Mouse (Mus musculus) urinary bladder, postnatal 14 days (tissue): Measurements from ENCODE around the gene Nrip1.

Experiments used
- DNase-seq: peaks from one replicate; pipeline ENCODE4 v3.0.0; 2021; ENCODE audit warnings: low spot score

Gene Nrip1

DNA sequence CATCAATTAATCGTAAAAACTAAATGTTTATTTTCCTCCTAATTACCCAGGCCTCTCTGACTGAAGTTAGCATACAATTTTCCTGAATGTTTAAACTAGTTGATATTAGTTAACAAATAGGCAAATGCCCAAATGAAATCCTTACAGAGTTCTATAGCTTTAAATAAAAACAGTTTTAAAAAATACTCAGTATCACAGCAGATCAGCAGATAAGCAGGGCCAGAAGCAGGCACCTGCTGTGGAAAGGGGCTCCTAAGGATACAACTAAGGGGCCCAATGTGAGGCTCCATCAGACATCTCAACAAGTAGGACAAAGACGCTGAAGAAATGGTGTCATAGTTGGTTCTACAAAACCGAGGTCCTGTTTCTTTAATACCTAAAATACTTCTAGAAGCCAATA, 58.0 kb downstream of the Nrip1 start:
- DNase-seq: no peak

DNA sequence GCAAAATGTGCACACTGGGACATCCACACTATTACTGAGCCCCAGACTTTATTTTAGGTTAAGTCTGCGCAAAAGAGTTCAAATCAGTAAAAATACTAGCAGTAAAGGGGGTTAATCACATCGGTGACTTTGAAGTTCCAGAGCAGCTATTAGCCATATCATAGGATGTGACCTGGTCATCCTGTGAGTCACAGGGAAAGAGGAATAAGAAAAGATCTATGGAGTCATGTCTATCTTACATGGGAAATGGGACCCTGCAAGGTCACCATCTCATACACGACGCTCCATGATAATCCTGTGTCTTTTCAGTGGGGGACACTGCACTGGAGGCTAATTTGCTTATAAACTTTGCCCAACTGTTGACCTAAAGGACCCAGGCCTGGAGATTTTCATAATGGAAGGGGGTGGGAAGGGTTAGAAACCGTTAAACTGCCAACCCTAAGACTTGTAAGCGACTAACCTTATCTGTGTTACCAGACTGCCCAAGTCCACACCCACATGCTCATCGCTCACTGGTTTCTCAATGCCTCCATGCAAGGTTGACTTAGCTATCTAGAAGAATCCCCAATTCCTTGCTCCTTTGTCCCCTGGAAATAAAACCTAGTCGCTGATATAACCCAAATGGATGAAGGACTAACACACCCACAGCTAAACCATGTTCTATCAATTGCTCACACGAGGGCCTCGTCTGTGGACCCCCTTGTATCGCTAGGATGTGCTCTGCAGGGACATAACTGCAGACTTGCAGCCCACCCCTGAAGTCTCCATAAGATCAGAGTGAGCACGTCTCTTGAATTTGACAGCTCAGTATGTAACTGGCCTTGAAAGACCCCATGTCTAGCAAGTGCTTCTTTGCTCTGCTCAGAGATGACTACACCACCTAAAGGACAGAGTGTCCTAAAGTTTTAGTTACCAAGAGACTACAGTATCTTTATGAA, 59.3 kb downstream of the Nrip1 start:
- DNase-seq: no peak

DNA sequence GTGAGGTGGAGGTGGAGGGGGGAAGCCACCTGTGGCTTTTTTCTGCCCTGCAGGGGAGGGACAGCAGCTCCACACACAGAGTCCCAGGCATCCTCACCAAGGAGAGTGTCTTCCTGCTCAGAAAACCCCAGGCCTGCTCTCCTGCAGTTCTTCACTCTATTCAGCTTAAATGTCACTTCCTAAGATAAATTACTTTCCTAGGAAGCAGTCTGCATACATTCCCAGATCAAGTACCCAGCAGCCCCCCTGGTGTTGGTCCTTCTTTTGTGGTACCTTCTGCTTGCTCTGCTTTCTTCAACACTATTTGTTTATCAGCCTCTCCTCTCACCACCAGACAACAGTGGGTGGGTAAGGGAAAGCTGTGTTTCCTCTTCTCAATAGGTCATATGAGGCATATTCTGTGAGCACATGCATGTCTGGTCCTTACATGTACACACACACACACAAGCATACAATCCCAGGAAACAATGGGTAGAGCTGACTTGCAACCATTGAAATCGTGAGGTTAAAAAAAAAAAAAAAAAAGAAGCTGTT, 60.7 kb downstream of the Nrip1 start:
- DNase-seq: no peak

DNA sequence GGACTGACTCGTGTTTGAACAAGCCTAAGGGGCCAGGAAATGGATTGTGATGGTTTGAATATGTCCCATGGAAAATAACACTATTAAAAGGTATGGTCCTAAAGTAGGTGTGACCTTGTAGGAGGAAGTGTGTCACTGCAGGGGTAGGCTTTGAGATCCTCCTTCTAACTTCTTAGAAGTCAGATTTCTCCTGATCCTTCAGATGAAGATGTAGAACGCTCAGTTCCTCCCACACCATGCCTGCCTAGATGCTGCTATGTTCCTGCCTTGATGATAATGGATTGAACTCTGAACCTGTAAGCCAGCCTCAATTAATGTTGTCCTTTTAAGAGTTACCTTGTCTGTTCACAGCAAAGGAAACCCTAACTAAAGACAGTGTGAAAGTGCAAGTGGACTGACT, 62.8 kb downstream of the Nrip1 start:
- no peak for DNase-seq

DNA sequence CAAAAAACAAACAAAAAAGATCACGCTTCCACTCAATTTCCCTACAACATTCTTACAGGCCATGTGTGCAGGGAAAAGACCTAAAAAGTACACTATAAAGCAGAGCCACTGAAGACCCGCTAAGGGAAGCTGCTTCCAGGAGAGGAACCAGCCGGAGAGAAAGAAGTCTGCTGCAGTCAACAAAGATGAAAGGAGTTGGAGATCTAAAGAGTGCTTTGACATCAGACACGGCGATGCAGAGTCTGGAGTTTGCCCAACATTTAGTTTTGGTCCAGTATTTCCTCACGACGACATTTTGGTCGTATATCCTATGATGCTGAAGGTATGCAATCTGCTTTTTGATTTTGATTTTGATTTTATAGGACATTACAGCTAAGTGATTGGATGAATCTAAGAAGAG, 63.3 kb downstream of the Nrip1 start:
- no peak for DNase-seq

DNA sequence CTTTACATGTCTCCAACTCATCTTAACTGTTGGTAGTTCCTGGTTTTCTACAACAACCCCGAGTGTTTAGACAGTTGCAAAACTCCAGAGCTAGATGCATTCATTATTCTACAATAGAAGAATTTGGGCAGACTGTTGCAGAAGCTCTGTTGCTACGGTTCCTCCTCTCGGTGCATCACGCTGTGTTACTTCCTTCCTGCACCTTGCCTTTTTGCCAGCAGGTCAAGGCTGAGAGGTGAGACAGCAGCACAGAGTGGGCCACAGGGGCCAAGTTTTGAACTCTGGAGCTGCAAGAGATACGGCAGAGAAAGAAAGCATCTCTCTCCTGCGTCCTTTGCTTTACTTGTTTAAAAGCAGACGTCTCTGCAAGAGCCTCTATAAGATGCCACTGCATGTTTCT, 64.3 kb downstream of the Nrip1 start:
- DNase-seq: no peak

DNA sequence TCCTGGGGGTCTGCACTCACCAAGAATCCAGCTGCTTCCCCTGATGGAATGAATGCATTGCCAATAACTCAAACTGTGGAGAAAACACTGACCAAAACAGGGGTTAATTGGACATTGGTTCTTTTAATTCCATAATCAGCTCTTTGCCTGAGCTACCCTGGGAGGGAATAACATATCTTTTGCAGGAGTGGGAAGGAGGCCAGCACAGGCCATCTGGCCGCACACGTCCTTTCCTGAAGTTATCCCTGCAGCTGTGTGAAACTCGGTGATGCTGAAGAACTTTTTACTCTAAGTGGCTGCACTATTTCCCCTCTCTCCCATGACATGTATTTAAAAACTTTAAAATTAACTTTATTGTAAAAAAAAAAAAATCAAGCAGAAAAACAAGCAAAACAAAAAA, 66.6 kb downstream of the Nrip1 start:
- DNase-seq: no peak

DNA sequence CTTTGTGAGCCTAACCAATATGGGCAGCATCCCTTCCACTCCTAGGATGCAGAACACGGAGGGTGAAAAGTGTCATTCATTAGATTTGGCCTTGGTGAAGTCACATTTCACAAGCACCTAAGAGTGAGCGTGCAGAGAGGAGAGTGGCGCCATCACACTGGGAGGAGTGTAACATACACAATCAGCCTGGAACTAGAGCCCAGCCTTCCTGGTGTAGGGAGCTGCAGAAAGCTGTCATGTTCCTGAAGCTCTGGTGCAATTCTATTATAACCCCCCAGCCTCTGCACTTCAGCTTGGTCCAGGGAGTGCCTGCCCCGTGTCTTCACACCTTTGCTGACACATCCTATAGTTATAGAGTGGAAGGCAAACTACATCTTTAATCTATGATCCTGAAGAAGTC, 67.2 kb downstream of the Nrip1 start:
- no peak for DNase-seq

DNA sequence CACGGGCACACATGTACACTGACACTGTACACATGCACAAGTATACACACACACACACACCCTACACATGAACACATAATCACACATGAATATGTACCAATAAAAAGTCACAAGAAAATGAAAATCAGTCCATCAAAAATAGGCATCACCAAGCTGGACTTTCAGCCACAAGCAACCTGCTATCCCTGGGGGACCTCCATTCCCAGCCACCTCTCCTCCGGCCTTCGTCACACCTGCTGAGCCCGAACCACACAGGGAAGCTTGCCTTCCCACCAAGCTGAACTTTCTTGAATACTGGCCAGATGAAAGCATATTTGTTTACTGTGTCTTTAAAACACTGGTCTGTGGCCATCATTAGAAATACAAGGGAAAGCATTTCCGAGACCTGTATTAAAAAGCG, 70.2 kb downstream of the Nrip1 start:
- DNase-seq: no peak

DNA sequence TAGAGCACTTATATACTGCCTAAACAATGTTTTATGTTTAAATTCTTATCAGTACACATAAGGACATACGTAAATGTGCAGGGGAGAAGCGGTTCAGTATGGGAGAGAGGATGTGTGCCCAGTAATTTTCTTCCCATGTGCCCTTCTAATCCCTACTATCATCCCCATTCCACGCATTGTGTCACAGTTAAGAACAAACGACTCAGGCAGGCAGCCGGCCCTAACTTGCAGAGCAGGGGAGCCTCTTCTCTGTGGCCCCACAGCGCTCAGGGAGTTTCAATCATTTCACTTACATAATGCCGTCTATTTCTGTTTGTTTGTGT, 71.9 kb downstream of the Nrip1 start:
- no peak for DNase-seq

DNA sequence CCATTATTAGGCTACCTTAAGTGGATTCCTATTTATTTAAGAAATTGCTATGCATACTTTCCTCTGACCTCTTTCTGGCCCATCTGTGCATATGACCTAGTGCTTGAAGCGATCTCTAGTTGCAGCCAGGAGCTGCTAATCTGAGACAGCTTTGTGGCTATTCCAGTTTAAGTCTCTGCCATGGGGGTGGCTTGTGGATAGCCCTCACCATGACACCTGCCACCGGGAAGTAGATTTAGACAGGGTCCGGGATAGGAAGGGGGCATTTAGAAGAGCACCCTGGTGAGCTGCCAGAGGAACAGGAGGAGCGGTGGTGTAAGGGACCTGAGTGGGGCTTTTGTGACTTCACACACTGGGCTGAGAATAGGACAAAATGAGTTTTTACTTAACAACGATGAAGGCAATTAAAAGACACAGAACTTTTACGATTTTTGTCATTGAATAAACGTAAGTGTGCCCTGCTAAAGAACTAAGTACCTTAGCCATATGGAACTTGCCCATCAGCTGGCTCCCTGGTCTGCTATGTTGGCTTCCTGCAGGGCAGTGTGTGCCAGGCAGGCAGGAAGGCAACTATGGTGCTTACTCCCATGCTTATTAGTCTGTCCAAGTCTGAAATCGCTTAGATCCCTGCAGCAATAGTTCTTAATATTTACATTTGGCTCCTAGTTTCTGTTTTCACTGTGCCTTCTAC, 72.4 kb downstream of the Nrip1 start:
- DNase-seq: no peak

DNA sequence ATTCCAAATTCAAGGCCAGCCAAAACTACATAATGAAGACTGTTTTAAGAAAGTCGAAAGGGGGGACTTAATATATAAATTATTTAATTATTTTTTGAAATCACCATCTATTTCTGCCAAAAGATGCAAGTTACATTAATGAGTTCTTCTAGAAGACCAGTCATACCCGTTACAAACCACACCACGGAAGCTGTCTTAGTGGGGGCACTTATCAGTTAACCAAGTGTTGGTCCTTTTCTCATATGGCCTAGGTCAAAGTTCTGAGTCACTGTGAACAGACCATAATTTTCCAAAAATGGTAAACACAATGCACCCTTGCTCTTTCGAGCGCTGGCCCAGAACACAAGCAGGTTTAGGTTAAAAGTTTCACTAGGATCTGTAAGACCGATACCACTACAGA, 73.2 kb downstream of the Nrip1 start:
- DNase-seq: no peak

DNA sequence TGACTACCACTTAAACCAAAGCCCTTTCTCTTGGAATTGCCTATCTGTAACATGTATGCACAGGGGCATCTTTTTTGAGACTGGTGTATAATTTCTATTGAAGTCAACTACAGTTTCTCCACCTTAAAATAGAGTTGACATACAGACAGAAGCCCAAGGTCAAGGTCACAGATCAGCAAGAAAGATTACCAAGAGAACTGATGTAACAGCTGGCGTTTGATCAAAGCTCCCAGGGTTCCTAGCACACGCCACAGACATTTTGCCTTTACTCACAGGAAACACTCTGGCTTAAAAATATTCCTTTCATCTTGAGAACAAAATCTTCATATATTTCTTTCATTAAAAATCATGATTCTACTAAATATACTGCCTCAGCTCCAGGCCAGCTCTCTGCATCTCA, 74.1 kb downstream of the Nrip1 start:
- no peak for DNase-seq

DNA sequence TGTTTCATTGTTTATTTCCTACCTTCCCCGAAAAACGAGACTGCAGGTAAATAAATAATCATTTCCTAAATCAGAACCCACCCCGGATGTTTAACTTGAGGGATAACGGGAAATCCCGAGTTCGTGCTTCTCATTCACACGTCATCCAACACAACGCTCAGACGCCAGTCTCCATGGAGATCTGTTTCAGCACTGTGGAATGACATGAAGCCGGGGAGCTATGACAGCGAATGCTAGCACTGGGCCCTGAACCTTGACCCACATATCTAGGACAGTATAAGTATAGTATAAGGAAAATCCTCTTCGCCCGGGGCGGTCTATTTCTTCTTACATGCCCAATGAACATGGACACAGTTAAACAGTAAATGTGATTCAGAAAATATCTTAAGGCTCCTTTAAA, 78.3 kb downstream of the Nrip1 start:
- DNase-seq: no peak

DNA sequence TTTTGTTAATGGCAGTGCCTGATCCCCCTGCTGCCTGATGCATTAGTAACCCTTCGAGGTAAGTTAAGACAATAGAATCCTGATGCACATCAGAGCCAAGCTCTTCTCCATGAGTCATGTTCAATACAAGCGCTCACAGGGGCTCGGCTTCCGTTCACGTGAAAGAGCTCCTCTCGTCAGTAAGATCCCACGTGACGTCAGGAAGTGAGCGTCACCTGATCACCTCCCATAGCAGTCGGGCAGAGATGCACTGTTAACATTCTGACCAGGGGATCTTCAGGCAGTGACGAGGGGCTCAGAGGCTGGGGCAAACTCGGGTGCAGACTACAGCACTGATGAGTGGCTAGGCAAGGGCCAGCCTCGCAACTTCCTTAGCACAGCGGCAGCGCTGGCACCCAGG, 79.1 kb downstream of the Nrip1 start:
- no peak for DNase-seq

DNA sequence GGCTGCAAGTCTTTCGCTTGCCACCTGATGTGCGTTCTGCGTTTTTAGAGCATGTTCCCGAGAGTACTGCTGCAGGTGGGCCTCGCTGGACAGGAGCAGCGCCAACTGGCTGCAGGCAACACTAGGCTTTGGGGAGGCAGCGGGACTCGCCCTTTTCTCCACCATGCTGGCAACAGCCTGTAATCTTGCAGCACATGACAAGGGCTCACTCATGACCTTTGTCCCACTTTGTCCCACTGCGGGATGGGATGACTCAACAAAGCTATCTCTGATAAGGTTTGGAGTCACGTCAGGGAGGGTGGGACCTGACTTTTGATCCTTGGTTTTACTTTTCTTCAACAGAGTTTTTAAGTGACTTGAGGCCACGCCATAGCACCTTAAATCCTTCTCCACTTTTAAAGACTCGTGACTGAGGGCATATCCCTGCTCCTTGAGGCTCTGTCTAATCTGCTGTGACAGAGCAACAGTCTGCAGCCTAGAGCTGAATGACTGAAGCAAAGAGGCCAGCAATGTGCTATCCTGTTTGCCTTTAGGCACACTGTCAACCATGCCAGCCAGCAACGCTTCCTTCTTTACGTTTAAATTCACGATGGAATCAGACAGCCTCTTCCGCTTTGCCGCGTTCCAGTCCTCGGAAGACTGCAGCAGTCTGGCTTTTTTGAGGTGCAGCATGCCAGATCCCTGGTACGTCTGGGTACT, 79.7 kb downstream of the Nrip1 start:
- DNase-seq: peak; percentile 41

DNA sequence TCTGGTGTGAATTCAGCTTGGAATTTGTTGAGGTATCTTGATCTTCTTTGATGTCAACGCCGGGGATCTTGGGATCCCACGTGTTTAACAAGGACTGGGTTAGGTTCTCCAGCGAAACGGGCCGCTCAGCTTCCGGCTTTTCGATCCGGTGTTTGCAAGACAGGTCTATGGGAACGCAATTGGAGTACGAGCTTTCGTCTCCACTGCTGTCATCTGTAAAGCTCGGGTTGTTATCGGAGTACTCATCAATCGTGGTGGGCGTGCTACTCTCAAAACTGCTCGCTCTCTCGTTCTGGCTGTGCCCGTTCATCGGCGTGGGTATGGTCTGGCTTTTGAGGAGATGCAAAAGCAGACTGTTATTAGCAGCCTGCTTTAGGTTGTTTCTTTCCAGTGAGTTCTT, 80.5 kb downstream of the Nrip1 start:
- DNase-seq: no peak

DNA sequence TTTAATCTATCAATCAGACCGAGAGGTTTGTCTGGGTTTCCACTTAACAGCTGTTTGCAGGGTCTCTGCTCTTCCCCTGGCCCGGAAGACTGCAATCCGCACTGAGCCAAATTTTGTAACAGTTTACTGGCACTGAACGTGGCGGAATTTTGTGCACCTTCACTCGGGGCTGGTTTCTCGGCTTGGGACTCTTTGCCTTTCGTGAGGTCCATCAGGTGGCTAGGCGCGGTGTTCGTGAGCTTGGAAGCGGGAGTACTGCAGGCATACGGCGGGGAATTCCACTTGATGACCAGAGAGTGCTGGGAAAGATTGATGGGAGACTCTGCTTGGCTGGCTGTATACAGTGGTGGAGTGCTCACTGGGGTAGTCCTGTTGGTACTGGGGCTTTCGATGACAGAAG, 81.0 kb downstream of the Nrip1 start:
- no peak for DNase-seq

DNA sequence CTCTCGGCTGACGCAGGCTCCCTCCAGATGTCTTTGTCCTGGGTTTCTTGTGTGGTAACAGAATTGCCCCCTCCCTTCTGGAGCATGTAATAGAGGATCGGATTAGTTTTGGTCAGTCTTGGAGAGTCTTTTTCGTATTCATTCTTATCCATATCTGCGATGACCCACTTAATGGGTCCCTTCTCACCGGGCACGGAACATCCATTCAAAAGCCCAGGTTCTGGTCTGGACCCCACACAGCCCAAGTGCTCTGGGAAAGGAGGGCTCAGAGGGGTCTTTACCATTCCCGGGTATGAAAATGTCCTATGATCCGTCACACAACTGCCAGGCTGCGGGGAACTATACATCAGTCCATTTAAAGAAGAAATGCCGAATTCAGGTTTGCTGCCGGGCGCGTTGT, 82.3 kb downstream of the Nrip1 start:
- no peak for DNase-seq

DNA sequence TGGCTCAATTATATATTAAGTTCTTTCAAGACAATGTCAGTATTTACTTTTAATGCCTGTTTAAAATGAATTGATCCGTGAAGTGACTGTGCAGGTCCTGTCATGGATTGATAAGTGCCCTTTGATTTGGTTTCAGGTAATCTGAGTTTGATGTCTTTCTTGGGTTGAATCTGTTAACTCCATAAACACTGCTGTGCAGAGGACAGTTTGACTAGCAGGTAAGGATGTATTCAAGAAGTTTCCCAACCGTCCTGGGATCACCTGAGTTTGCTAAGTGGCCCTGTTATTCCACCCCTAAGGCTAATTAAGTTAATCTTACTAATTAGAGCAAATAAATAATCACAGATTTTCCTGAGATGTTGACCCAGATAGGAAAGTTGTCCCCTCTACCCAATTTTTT, 84.1 kb downstream of the Nrip1 start:
- no peak for DNase-seq

DNA sequence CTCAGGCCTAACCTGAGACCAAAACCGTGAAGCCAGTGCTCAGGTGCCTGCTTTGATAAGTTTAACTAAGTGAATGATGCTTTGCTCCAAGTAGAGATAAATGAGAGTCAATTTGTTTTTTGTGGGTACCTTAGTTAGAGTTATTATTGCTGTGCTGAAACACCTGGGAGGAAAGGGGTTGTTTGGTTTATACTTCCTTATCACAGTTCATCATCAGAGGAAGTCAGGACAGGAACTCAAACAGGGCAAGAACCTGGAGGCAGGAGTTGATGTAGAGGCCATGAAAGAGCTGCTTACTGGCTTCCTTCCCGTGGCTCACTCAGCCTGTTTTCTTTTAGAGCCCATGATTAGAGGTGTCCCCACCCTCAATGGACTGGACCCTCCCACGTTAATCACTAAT, 89.8 kb downstream of the Nrip1 start:
- DNase-seq: no peak

DNA sequence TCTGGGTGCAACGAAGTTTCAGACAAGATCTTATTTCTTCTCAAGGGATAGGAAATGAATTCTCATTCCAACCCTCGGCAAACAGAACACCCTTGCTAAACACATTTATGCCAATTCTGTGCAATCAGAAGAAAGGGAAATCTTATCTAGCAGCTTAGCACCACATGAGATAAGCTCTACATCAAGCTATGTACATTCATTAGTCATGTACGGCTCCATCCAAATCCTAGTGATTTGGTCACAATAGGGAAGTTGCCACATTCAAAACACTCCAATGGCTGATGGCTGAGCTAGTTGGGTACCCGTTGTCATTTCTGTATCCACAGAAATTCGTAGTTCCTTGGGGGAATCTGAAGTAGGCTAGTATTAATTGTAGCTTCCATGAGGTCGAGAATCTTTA, 91.8 kb downstream of the Nrip1 start:
- DNase-seq: no peak

DNA sequence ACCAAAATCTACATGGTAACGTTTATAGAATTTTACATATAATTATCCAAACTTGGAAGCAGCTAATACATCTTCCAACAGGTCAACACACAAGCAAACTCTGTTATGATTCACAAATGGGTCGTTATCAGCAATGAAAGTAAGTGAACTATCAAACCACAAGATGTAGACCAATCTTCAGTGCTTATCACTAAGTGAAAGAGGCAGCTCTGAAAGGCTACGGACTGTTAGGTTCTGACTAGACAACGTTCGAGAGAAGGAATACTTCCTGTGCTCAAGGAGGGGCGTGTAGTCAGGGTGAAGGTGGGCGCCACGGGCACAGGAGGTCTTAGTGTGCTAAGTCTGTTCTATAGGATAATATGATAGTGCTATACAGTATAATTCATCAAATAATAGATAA, 93.3 kb downstream of the Nrip1 start:
- DNase-seq: no peak
